Mouse (Mus musculus): ENCODE measurements around the gene Gm20388. TPM values are rescaled to one million over a fixed set of nuclear protein-coding genes. Genes with fewer than 3 reads are reported as not detected.

The Gm20388 gene
- polyA plus RNA-seq, 1 experiment = 23.9 TPM

- TF ChIP-seq CTCF (IDR thresholded peaks at IDR 0.05; ENCODE audit: extremely low read depth, insufficient read depth, low read length) = no peak
- no peak for TF ChIP-seq POLR2A (IDR thresholded peaks at IDR 0.05; ENCODE audit: extremely low read depth, insufficient read depth, low read length)
- no peak overlapping the region for H3K27ac ChIP-seq (ENCODE audit: insufficient read depth, low read length)
These were observed 2398.6 kb downstream of the Gm20388 start for GRCm38 (mm10) chr8:122309272-122309671.

GRCm38 (mm10) chr8:122311115-122311514 is 2400.5 kb downstream of the Gm20388 start:
- Histone ChIP-seq H3K4me1 (ENCODE audit: control insufficient read depth, insufficient read depth, low read length) (no peaks in the 10 kb centered on the region), H3K27ac (ENCODE audit: insufficient read depth, low read length) (no peak overlapping the region), H3K4me3 (ENCODE audit: insufficient read depth, low read length) (no peak overlapping the region)
- TF ChIP-seq CTCF (IDR thresholded peaks at IDR 0.05; ENCODE audit: extremely low read depth, insufficient read depth, low read length) (no peak), POLR2A (IDR thresholded peaks at IDR 0.05; ENCODE audit: extremely low read depth, insufficient read depth, low read length) (no peak)

More at GRCm38 (mm10) chr8:122309272-122309671, 2398.6 kb downstream of the Gm20388 start:
- no peaks in the 10 kb centered on the region for H3K4me1 ChIP-seq (ENCODE audit: control insufficient read depth, insufficient read depth, low read length)
- H3K4me3 ChIP-seq (ENCODE audit: insufficient read depth, low read length) = no peak overlapping the region

DNA sequence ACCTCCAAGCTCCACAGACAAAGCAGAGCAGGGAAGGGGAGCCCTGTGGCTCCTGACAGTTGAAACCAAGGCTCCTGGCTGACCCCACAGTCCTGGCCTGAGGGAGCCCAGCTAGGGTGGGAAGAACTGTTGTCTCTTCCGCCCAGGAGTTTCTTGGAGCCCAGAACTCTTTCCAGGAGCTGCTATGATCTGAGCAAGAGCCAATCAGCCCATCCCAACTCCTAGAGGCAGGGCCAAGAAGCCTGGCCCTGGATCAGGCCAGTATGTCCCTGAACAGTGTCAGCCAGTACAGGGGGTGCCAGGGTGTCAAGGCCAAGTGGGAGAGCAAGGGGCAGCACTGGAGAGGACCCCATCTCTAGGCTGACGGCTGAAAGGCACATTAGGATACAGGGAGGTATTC is 2401.9 kb downstream of the Gm20388 start:
- Histone ChIP-seq H3K27ac (ENCODE audit: insufficient read depth, low read length) (no peak overlapping the region), H3K4me1 (ENCODE audit: control insufficient read depth, insufficient read depth, low read length) (no peaks in the 10 kb centered on the region), H3K4me3 (ENCODE audit: insufficient read depth, low read length) (no peak overlapping the region)
- TF ChIP-seq POLR2A (IDR thresholded peaks at IDR 0.05; ENCODE audit: extremely low read depth, insufficient read depth, low read length) (no peak), CTCF (IDR thresholded peaks at IDR 0.05; ENCODE audit: extremely low read depth, insufficient read depth, low read length) (no peak)

GRCm38 (mm10) chr8:122313310-122313709 is 2402.7 kb downstream of the Gm20388 start:
- H3K4me1 ChIP-seq (ENCODE audit: control insufficient read depth, insufficient read depth, low read length) = no peaks in the 10 kb centered on the region
- H3K27ac ChIP-seq (ENCODE audit: insufficient read depth, low read length) = no peak overlapping the region
- TF ChIP-seq POLR2A (IDR thresholded peaks at IDR 0.05; ENCODE audit: extremely low read depth, insufficient read depth, low read length) (no peak), CTCF (IDR thresholded peaks at IDR 0.05; ENCODE audit: extremely low read depth, insufficient read depth, low read length) (no peak)
- no peak overlapping the region for H3K4me3 ChIP-seq (ENCODE audit: insufficient read depth, low read length)

- H3K4me1 ChIP-seq (ENCODE audit: control insufficient read depth, insufficient read depth, low read length) = no peaks in the 10 kb centered on the region
- H3K27ac ChIP-seq (ENCODE audit: insufficient read depth, low read length) = peak overlapping the region; percentile 70; the same call in 1 of the 2 replicates
- TF ChIP-seq CTCF (IDR thresholded peaks at IDR 0.05; ENCODE audit: extremely low read depth, insufficient read depth, low read length) (no peak), POLR2A (IDR thresholded peaks at IDR 0.05; ENCODE audit: extremely low read depth, insufficient read depth, low read length) (no peak)
- no peak overlapping the region for H3K4me3 ChIP-seq (ENCODE audit: insufficient read depth, low read length)
These were observed 2404.4 kb downstream of the Gm20388 start for GRCm38 (mm10) chr8:122314899-122315496.

DNA sequence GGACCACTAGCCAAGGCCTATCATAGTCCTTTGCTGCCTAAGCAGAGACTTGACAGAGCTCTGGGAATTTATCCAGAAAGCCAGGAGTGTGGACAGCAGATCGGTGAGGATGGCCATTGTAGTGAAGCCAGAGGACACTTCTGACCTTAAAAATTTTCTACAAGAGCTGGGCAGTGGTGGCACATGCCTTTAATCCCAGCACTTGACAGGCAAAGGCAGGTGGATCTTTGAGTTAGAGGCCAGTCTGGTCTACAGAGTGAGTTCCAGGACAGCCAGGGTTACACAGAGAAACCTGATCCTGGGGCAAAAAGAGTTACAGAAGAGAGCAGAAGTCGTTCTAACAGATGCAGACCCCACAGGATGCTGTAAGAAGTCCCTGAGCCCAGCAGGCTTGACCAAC is 2405.8 kb downstream of the Gm20388 start:
- TF ChIP-seq CTCF (IDR thresholded peaks at IDR 0.05; ENCODE audit: extremely low read depth, insufficient read depth, low read length) (no peak), POLR2A (IDR thresholded peaks at IDR 0.05; ENCODE audit: extremely low read depth, insufficient read depth, low read length) (no peak)
- Histone ChIP-seq H3K27ac (ENCODE audit: insufficient read depth, low read length) (no peak overlapping the region), H3K4me3 (ENCODE audit: insufficient read depth, low read length) (no peak overlapping the region), H3K4me1 (ENCODE audit: control insufficient read depth, insufficient read depth, low read length) (no peaks in the 10 kb centered on the region)

GRCm38 (mm10) chr8:122317918-122318475 is 2407.4 kb downstream of the Gm20388 start:
- H3K4me1 ChIP-seq (ENCODE audit: control insufficient read depth, insufficient read depth, low read length) = no peaks in the 10 kb centered on the region
- H3K27ac ChIP-seq (ENCODE audit: insufficient read depth, low read length) = no peak overlapping the region
- TF ChIP-seq CTCF (IDR thresholded peaks at IDR 0.05; ENCODE audit: extremely low read depth, insufficient read depth, low read length) (no peak), POLR2A (IDR thresholded peaks at IDR 0.05; ENCODE audit: extremely low read depth, insufficient read depth, low read length) (no peak)
- no peak overlapping the region for H3K4me3 ChIP-seq (ENCODE audit: insufficient read depth, low read length)

GRCm38 (mm10) chr8:122319045-122319707 is 2408.5 kb downstream of the Gm20388 start:
- H3K4me3 ChIP-seq (ENCODE audit: insufficient read depth, low read length) = no peak overlapping the region
- TF ChIP-seq CTCF (IDR thresholded peaks at IDR 0.05; ENCODE audit: extremely low read depth, insufficient read depth, low read length) (no peak), POLR2A (IDR thresholded peaks at IDR 0.05; ENCODE audit: extremely low read depth, insufficient read depth, low read length) (no peak)
- H3K27ac ChIP-seq (ENCODE audit: insufficient read depth, low read length) = no peak overlapping the region
- H3K4me1 ChIP-seq (ENCODE audit: control insufficient read depth, insufficient read depth, low read length) = no peaks in the 10 kb centered on the region

DNA sequence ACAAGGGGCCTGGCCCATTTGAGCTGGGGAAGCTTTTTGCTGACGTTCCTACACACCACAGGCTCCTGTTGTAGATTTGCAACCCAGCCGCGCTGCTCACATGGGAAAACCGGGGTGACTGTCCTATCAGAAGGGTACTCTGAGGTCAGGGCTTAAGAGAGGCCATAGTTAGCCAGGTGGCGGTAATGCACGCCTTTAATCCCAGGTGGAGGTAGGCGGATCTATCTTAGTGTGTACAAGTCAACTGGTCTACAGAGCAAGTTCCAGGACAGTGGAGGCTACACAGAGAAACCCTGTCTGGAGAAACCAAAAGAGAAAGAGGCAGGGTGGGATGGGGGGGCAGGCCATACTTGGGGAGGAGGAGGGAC is 2409.1 kb downstream of the Gm20388 start:
- H3K4me3 ChIP-seq (ENCODE audit: insufficient read depth, low read length) = no peak overlapping the region
- no peaks in the 10 kb centered on the region for H3K4me1 ChIP-seq (ENCODE audit: control insufficient read depth, insufficient read depth, low read length)
- TF ChIP-seq POLR2A (IDR thresholded peaks at IDR 0.05; ENCODE audit: extremely low read depth, insufficient read depth, low read length) = no peak
- TF ChIP-seq CTCF (IDR thresholded peaks at IDR 0.05; ENCODE audit: extremely low read depth, insufficient read depth, low read length) = no peak
- no peak overlapping the region for H3K27ac ChIP-seq (ENCODE audit: insufficient read depth, low read length)

GRCm38 (mm10) chr8:122320541-122320940 is 2409.9 kb downstream of the Gm20388 start:
- Histone ChIP-seq H3K4me3 (ENCODE audit: insufficient read depth, low read length) (no peak overlapping the region), H3K27ac (ENCODE audit: insufficient read depth, low read length) (no peak overlapping the region), H3K4me1 (ENCODE audit: control insufficient read depth, insufficient read depth, low read length) (no peaks in the 10 kb centered on the region)
- TF ChIP-seq CTCF (IDR thresholded peaks at IDR 0.05; ENCODE audit: extremely low read depth, insufficient read depth, low read length) (no peak), POLR2A (IDR thresholded peaks at IDR 0.05; ENCODE audit: extremely low read depth, insufficient read depth, low read length) (no peak)

Measured in cortical plate, adult 2 months (tissue).